Mouse (Mus musculus): ENCODE results near the gene Ubl5. TPM values are rescaled to one million over a fixed set of nuclear protein-coding genes. Genes with fewer than 3 reads are reported as not detected.
A peak's percentile ranks its signal among the peaks of the same experiment; 100 is the strongest.
"Not testable (repeated sequence)": the region's sequence is repeated elsewhere in the genome, so short reads cannot be mapped to it uniquely, and the experiment has no call there.

Gene Ubl5
- total RNA-seq, 4 experiments from 2014 or later = 273 to 388 (median 339) TPM

DNA sequence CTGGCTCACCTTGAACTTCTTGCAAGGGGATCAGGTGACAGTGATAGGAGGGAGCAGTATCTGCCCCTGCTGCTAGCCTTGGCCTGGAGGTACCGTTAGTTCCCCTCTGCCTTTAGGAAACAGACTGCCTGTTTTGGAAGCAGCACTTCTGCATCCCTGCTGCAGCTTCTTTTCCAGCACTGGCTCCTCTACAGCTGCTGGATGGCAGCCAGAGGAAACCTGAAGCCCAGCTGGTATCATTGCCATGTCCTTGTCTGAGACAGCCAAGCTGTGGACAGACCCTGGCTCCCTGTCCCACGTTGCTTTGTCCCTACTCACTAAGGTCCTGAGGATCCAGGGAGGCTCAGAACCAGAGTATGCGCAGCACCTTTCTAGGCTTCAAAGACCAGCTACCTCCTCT, 14.9 kb downstream of the Ubl5 start:
- DNase-seq = peak; percentile 57

GRCm38 (mm10) chr9:20662325-20662724, 19.6 kb downstream of the Ubl5 start:
- DNase-seq = no peak

DNA sequence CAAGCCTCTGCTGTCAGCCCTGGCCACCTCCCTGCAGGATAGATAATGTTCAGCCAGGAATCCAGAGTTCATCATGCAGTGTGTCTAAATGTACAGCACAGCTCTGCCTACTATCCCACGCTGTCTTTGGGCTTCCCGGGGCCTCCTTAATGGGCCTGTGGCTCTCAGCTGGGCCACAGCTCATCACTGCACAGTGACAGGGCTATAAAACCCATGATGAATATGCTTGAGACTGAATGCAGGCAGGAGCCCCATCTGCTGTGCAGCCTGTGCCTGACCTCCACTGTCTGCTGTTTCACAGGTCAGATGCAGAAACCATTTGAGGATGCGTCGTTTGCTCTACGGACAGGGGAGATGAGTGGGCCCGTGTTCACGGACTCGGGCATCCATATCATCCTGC, 20.2 kb downstream of the Ubl5 start:
- DNase-seq = no peak

- no peak for DNase-seq
Observed at GRCm38 (mm10) chr9:20663956-20664355, 21.3 kb downstream of the Ubl5 start.

DNA sequence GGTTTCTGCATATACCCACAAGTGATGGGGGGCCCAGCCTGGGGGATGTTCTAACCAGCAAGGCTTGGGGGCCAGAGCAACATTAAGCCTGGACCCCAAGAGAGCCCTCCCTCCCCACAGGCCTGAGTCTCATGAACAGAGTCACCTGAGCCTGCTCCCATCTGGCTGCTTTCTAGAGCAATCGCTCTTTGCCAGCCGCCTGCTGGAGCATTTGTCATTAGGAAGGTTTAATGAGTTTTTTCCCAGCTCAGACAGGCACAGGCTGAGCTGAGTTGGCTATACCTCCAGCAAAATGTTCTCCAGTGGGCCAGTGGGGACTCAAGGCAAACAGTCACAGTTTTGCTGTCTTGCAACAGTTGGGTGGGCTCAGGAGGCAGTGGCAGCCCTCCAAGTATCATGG, 21.7 kb downstream of the Ubl5 start:
- no peak for DNase-seq

DNA sequence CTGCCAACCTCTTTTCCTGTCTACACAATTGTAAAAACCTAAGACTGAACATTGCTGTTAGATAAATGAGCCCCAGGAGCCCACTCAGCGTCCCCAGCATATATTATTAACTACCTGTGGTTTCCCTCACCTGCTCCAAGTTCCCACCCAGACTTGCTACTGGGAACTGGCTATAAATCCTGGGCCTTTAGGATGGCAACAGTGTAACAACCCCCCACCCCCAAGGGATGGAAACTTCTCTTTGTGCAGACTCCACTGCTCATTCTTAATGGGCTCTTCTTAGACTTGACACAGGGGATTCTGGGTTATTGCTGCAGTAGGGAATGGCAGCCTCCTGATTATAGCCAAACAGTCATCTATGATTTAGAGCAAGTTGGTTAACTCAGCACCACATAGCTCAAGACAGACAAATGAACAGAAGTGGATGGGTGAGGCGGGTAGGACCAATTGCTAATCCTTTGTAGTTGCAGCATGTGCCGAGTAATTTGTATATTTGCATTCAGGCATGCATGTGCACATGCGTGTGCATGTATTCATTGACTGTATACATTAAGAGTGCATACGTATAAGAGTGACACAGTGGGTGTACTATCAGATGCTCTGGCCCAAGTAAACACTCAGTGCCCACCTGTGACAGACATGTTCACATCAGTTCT, 22.4 kb downstream of the Ubl5 start:
- no peak for DNase-seq

DNA sequence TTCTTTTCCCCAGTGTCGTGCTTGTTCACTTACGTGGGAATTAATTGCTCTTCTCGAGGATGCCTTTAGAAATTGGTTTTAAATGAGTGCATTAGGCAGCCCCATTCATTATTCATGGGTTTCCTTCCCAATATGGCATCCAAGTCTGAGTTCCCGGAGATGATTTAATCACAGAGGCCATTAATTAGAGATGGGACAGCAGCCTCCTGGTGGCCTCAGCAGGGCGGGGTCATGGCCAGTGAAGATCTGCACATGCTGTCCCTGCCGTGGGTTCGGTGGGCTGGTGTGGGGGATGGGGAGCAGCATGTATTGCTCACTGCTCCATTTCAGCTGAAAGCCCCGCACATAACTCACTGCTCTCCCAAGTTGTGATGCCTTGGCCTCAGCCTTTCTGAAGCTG, 23.2 kb downstream of the Ubl5 start:
- DNase-seq = no peak

DNA sequence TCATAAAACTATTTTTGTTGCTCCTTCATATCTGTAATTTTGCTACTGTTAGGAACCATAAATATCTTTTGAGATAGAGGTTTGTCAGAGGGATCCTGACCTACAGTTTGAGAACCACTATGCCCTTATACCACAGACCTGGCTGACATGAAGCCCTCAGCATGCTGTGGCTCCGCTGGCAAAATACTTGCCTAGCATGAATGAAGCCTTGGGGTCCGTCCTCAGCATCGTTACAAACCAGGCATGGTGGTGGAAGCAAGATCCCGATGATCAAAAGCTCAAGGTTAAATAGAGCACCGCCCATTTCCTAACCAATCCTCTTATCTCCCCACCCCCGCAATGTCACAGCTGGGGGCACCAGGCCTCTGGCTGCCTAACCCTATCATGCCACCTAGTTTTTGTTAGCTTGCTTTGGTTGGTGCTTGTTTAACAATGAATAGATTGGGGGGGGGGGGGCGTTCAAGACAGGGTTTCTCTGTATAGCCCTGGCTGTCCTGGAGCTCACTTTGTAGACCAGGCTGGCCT, 23.9 kb downstream of the Ubl5 start:
- no peak for DNase-seq

DNA sequence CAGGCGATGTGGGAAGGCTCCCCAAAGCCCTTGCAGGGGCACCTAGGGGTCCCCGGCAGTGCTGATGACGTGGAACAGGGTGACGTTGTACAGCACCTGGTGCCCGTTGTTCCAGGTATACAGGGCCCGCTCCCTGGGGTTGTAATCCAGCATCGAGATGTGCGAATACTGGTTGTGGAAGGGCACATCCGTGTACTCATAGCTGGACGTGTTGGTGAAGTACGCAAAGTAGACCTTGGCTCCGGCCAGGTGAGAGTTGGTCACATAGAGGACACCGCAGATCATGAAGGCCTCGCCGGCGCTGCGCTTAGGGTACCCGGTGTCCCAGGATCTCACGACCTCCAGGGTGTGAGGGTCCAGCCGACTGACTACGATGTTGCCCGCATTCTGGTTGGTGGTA, 25.4 kb downstream of the Ubl5 start:
- DNase-seq = no peak

DNA sequence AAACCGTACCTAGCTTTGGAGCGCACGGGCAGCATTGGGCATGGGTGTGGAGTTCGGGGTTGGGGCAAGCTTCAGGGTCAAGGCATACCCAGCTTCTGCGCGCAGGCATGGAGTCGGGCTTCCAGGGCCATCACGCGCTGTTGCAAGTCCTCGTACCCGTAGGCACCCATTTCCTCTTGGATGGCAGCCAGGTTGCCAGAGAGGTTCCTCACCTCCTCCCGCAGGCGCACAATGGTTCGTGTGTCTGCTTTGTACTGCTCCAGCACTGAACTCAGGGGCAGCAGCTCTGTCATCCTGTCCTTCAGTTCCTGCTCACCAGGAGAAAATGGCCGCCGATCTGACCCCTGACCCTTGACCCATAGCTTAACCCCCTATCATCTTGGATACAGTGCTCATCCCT, 29.4 kb downstream of the Ubl5 start:
- no peak for DNase-seq

- no peak for DNase-seq
Observed at GRCm38 (mm10) chr9:20677892-20678291, 35.2 kb downstream of the Ubl5 start.

DNA sequence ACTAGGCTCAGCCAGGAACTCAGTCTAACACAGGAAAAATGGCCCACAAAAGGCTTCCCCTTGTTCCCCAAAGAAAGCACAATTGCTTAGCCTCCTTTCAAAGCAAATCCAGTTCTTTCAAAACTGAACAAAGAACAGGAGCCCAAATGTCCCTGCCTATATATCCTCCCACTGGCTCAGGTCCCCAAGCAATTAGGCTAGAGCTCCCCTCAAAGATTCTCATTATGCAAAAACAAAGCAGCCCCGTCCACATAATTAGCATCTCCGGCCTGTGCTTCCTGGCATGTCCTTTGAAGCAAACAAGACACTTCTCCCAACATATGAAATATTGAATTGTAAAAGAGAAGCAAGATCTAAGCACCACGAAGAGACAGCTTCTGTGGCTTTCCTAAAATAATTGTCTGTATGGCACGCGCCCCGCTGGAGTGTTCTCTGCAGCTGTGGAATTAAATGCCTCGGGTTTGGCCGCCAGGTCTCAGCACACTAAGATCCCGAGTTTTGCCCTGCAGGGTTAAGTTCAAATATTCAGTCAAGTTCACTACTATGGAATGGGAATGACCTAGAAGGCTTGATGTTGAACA, 37.8 kb downstream of the Ubl5 start:
- DNase-seq = no peak

- DNase-seq = no peak
Observed at GRCm38 (mm10) chr9:20681546-20682388, 39.1 kb downstream of the Ubl5 start.

DNA sequence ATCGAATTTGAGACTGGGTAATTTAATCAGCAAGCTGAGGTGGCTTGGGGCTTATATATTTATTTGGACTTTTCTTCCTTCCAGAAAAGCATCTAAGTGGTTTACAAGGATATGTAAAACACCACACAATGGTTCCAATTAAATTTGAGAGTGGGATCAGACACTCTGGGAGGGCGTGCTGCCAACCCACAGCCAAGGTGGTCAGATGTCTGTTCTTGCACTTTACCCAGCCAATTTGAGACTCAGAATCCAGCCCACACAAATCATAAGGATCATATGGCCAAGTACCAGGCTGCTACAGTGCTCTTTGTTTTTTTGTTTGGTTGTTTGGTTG, 39.7 kb downstream of the Ubl5 start:
- no peak for DNase-seq

- DNase-seq = no peak
Observed at GRCm38 (mm10) chr9:20685081-20685861, 42.6 kb downstream of the Ubl5 start.

DNA sequence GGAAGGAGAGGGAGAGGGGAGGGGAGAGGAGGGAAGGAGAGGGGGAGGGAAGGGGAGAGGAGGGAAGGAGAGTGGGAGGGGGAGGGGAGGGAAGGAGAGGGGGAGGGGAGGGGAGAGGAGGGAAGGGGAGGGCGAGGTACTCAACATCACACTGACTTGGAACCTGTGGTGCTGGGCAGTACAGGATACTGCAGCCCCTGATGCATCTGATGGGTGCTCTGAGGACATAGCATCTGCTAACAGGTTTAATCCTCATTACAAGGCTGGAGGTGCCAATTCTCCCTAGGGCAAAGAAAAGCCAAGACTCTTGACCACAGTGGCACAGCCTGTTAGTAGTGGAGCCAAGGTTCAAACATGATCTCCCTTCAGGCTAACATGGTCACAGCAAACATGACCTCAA, 46.7 kb downstream of the Ubl5 start:
- DNase-seq = no peak

DNA sequence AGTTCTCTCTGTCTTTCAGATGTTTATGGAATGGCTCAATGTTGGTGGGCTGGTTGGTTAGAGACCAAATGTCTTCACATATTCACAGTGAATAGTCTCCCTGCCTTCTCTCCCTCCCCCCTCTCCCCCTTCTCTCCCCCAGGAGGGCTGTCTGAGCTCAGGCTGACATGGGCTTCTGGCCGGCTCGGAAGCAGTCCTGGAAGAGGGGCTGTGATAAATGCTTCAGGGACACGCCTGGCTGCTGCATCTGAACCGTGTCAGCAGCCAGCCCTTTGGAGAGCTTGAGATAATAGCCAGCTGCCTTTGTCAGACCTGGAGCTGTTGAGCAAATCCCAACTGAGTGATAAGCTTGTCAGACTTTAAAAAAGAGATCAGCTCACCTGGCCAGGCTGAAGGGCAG, 47.2 kb downstream of the Ubl5 start:
- DNase-seq = no peak

- not testable (repeated sequence) for DNase-seq
Observed at GRCm38 (mm10) chr9:20690449-20690848, 47.8 kb downstream of the Ubl5 start.

DNA sequence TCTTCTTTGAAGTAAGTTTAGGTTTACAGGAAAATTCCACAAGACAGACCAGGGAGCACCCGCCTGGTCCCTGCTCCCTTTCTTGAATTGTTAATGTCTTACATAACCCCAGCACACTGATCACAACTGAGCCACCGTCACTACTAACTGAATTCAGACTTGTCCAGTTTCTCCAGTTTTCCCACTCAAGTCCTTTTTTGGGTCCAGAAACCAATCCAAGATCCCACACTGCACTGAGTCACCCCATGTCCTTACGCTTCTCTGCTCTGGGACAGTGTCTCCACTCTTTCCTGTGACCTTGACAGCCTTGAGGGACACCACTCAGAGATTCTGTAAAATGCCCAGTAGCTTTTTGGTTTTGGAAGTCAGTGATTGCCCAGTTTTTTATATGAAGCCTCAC, 50.2 kb downstream of the Ubl5 start:
- DNase-seq = no peak

DNA sequence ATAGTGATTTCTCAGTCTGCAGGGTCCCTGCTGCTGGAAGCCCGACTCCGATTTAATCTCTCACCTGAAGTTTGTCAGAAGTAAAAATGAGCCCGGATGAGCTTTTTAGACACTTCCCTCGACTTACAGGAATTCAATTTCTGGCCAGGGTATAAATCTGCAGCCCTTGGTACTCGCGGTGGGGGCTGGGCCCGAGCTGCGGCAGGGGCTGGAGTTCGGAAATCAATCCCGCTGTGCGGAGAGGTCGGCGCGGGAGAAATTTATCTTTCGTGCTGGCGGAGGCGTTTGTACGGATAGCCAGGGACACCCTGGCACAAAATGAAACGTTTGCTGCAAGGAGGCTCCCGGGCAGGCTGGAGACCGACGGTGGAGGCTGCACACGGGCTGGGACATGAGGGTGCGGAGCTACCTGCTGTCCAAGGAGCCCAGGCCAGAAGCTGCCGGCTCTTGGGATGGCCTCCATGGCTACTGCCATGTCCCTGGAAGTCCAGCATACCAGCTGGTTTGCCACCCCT, 52.1 kb downstream of the Ubl5 start:
- no peak for DNase-seq

GRCm38 (mm10) chr9:20696107-20696712, 53.5 kb downstream of the Ubl5 start:
- no peak for DNase-seq

All from adrenal gland, adult 8-10 months (tissue).